Mouse (Mus musculus) A20 (cell line): Measurements from ENCODE around the gene Enah.
A peak's percentile ranks its signal among the peaks of the same experiment; 100 is the strongest.

Source experiments
- DNase-seq: peaks from one replicate; pipeline ENCODE4 v3.0.0-alpha.2; 2011; ENCODE audit warnings: low read depth, low spot score

Gene Enah

GRCm38 (mm10) chr1:182028231-182029210 is 8.7 kb upstream of the Enah start:
- DNase-seq, result no peak

DNA sequence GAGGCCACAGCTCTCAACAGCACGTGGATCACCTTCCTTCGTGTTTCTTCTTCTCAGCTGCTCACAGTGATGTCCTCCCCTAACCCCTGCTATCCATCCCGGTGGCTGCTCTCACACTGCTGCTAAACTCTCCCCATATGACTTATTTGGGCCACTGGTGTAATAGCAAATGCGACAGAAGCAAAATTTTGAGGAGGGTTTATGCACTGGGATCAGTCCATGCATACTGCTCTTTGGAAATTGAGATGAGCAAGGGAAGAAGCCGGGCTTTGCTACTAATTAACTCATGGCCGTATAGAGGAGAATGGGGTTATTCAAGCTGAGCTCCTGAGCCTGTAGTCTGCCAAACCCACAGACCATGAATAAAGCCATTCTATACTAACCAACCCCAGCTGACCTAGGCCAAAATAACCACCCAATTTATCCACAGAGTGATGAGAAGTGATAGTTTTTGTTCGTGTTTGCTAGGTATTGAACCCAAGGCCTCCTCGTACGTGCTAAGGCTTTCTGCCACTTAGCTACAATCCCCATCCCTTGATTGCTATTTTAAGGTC is 7.7 kb upstream of the Enah start:
- DNase-seq, result no peak

GRCm38 (mm10) chr1:182026821-182027220 is 7.0 kb upstream of the Enah start:
- no peak for DNase-seq

DNA sequence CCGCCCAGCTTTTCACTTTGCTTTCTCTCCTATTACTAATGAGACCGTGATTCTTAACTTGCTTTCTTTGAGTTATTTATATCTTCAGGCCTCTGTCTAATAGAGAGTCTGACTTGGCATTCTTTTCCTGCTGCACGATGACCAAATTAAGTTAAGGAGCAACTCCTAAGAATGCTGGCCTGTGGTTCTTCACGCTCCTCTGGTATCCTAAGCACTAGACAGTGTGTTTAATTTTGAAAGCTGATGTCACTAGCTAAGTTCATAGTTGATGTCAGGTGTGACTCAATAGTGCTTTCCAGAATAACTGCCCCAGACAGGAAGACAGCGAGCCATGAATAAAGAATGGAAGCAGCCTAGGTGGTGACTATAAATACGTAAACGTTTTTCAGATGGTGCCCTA is 6.3 kb upstream of the Enah start:
- DNase-seq, result no peak

DNA sequence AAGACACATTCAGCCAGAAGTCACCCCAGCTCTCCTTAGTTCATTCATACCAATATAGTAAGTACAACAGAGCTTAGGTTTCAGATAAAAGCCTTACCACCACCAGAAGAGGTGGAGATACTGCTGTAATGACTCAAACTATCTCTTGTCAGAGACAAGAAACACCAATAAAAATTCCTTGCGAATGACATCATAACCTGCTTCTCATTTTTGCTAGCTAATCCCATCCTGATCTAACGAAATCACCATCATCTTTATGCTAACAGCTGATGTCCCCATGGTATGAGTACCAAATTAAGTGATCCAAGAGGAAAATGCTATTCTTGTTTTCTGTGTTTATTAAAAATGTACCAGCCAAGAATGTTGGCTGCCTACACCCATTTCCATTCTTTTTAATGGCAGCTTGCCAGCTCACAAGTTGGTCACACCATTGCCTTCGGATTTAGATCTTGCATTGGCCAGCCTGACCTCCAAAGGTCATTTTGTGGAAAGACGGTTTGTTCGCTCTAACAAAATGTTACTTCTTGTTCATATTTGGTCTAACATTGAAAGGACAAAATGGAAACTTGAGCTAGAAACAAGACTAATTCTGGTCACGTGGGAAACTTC is 2.0 kb upstream of the Enah start:
- DNase-seq, result no peak

GRCm38 (mm10) chr1:182020831-182021460 is 1.2 kb upstream of the Enah start:
- no peak for DNase-seq

DNA sequence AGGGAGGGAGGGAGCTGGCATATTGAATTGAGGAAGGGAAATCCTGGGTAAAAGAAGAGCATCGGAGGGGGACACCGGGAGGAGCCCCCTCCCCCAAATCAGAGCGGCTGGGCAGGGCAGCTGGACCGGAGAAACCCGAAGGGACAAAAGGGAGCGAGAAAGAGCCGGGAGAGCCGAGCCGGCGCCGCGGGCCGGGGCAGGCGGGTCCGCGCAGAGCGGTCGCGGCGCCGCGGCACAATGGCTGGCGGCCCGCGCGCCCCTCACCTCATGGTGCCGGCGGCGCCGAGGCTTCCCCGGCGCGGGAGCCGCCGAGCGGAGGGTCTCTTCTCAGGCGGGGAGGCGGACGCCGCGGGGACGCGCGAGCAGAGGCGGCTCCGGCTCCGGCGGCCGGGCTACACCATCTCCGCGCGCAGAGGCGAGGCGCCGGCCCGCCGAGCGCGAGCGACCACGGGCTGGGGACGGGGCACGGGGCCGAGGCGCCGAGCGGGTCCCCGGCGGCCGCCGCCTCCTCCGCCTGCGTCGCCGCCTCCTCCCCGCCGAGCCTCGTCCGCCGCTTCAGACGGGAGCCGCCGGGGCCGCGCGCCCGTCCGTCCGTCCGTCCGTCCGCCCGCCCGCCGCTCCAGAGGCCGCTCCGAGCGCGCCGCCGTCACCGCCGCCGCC is 394 bp downstream of the Enah start:
- peak; percentile 63 for DNase-seq

- DNase-seq, result peak; percentile 66
Observed at GRCm38 (mm10) chr1:182018397-182019265, 1.2 kb downstream of the Enah start.

GRCm38 (mm10) chr1:182005831-182006230 is 14.0 kb downstream of the Enah start:
- peak; percentile 68 for DNase-seq

DNA sequence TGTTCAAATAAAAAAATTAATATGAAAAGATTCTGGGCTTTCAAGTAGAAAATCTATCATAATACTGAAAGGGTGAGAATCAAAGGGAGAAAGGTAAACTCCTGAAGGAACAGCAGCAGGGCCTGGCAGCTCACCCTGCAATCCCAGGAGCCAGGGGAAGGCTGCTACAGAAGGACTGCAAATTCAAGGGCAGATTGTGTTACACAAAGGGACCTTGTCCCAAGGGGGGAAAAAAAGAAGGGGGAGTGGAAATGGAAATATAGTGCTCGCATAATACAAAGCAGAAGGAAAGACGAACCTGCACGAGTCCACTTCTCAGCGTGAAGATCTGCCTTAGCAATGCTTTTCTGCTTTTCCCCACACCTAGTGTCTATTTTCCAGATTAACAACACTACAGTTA is 21.1 kb downstream of the Enah start:
- no peak for DNase-seq

- no peak for DNase-seq
Observed at GRCm38 (mm10) chr1:181997791-181998190, 22.0 kb downstream of the Enah start.

DNA sequence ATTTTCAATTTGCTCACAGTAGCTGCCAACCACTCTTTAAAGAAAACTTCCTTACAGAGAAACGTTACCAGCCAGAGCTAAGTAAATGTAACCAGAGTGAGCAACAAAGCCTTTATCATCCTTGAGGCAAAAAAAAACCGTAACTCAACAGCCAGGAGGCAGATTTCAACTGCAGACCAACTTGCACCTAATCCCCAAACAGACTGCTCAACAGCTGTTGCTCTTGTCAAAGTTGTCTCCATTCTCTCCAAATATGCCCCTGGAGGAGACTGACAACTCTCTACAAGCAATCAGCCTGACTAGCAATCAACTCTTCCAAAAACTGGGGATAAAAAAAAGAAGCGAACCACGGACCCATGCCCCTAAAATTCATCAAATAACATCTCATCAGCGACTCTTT is 26.2 kb downstream of the Enah start:
- DNase-seq, result no peak

DNA sequence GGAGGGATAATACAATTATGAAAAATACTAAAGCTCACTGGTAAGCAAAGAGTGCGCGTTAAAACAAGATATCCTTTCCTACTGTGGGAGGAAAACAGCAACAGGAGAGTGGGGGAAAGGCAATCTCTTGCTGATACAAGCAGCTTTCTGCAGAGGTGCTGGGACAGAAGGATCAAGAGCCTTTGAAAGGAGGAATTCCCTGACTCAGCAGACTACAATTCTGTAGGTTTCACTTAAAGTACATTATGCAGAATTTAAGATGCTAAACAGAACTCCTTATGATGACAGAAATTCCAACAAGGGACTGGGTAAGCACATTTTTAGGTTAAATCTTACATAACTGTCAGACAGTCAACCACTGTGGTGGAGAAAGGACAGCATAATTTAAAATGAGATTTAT is 31.4 kb downstream of the Enah start:
- DNase-seq, result no peak

DNA sequence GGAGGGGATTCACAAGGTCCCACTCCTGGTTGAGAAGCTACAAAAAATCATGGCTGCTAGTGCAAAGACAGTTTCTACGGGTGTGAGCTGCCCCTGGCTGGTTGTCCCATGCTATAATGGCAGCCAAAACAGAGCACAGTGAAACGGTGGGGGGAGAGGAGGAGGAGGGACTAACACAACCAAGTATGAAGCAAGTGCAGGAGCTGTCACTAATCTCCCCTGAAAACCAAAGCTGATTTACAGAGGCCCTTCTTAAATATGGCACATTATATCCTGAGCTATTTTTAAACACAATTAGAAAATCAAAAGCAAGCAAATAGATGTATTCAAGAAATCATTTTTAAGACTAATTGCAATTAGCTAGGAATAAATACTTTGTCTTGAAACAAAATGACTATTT is 32.6 kb downstream of the Enah start:
- DNase-seq, result no peak

GRCm38 (mm10) chr1:181985880-181986279 is 33.9 kb downstream of the Enah start:
- DNase-seq, result no peak

DNA sequence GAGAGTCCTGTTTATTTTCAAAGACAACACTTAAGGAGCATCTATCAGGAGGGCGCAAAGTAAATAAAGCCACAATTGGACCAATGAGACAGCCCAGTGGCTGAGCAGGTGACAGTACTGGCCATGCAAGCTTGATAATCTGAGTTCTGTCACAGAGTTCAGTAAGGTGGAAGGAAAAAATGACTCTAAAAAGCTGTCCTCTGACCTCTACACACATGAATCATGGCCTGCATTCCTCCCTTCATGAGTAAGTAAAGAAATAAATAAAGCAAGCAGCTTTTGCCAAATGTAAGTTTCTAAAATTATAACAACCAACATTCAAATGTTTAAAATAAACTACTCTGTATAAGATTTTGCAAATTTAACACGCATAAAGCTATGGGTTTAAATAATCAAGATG is 35.0 kb downstream of the Enah start:
- no peak for DNase-seq

GRCm38 (mm10) chr1:181980017-181980719 is 39.6 kb downstream of the Enah start:
- DNase-seq, result no peak

DNA sequence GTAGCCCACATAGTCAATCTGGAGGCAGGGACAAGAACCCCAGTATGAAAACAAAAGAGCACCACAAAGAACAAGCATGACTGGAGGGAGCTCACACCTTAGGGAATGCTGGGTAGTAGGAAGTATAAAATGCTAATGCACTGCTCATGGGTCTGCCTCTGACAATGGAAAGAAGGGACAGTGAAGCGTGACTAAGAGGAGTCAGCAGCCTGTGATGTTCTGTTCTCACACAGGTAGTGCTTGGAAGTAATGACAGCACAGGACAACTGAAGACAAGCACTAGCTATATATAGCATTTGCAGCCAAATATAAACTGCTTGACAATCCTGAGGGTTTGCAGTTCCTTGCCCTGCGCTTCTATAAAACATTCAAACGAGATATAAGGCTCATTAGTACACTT is 44.3 kb downstream of the Enah start:
- no peak for DNase-seq

- no peak for DNase-seq
Observed at GRCm38 (mm10) chr1:181974897-181975296, 44.9 kb downstream of the Enah start.

- no peak for DNase-seq
Observed at GRCm38 (mm10) chr1:181965277-181965676, 54.5 kb downstream of the Enah start.
